Mouse (Mus musculus) midbrain, embryonic 16.5 days (tissue): ENCODE results near the gene Nt5c. TPM values are rescaled to one million over a fixed set of nuclear protein-coding genes. Genes with fewer than 3 reads are reported as not detected.
A peak's percentile ranks its signal among the peaks of the same experiment; 100 is the strongest.
"Not testable (repeated sequence)": the region's sequence is repeated elsewhere in the genome, so short reads cannot be mapped to it uniquely, and the experiment has no call there.

Experiments used
- ATAC-seq: fragments of 200-750 bp; cut with Nextera tagmentation; 2 replicates; pipeline ENCODE4 v1.8.0; 2017; ENCODE audit warnings: moderate TSS enrichment
- H3K27ac ChIP-seq: fragments of 300-500 bp; sonication (generic); 2 replicates; pipeline ENCODE4 v1.5.1; 2014; ENCODE audit warnings: mild to moderate bottlenecking, low read length, mixed read lengths
- H3K27me3 ChIP-seq: fragments of 300-500 bp; sonication (generic); 2 replicates; pipeline ENCODE4 v1.6.1; 2014; ENCODE audit warnings: low read depth, low read length, mixed read lengths; ENCODE audit not compliant: control insufficient read depth, insufficient read depth
- H3K36me3 ChIP-seq: fragments of 300-500 bp; sonication (generic); 2 replicates; pipeline ENCODE4 v1.6.1; 2014; ENCODE audit warnings: mild to moderate bottlenecking, low read length, moderate library complexity, mixed read lengths; ENCODE audit not compliant: control insufficient read depth, insufficient read depth
- H3K4me1 ChIP-seq: fragments of 300-500 bp; sonication (generic); 2 replicates; pipeline ENCODE4 v1.6.1; 2014; ENCODE audit warnings: mild to moderate bottlenecking, low read length, mixed read lengths; ENCODE audit not compliant: control insufficient read depth, insufficient read depth
- H3K4me2 ChIP-seq: fragments of 300-500 bp; sonication (generic); 2 replicates; pipeline ENCODE4 v1.6.1; 2014; ENCODE audit warnings: mild to moderate bottlenecking, low read length, mixed read lengths
- H3K4me3 ChIP-seq: fragments of 300-500 bp; sonication (generic); 2 replicates; pipeline ENCODE4 v1.5.1; 2014; ENCODE audit warnings: low read depth, mild to moderate bottlenecking, low read length, moderate library complexity, mixed read lengths
- H3K9ac ChIP-seq: fragments of 300-500 bp; sonication (generic); 2 replicates; pipeline ENCODE4 v1.6.1; 2014; ENCODE audit warnings: low read depth, low read length, mixed read lengths
- H3K9me3 ChIP-seq: fragments of 300-500 bp; sonication (generic); replicated peaks from 2 replicates; pipeline ENCODE4 v1.6.1; 2014; ENCODE audit warnings: mild to moderate bottlenecking, low read length, mixed read lengths; ENCODE audit not compliant: control insufficient read depth, poor library complexity, severe bottlenecking
- WGBS: fragments of 180-500 bp; shearing (Covaris S2); extraction: QIAGEN DNeasy Blood & Tissue Kit; methylation state at CpG from one replicate; pipeline ENCODE4 v1.1.7; 2014; 5-methylcytosine and 5-hydroxymethylcytosine counted together
- polyA plus RNA-seq: library from polyadenylated mRNA; unstranded; fragments of >200 nt; fragmentation: Nextera tagmentation; extraction: Ambion mirVana; gene quantifications from 2 replicates; pipeline ENCODE4 v1.2.1, GENCODE M21; 2015

Nt5c gene
- polyA plus RNA-seq, 1 experiment from 2014 or later, result 100 TPM

DNA sequence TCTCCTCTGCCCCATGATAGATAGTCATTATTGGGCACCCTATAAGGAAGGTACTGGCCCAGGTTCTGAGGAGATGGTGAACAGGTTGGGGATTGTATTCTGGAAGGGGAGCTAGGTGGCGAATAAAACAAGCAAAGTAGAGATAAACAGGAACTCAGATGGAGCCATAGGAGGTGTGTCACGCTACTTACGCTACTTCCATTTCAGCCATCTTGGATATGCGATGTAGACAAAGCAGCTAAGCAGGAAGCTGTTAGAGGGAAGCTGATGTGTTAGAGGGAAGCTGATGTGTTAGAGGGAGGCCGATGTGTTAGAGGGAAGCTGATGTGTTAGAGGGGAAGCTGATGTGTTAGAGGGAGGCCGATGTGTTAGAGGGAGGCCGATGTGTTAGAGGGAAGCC, 14.3 kb downstream of the Nt5c start:
- not testable (repeated sequence) for H3K27ac ChIP-seq, H3K36me3 ChIP-seq, H3K4me3 ChIP-seq, H3K27me3 ChIP-seq, ATAC-seq, H3K9me3 ChIP-seq
- Histone ChIP-seq H3K4me1 (peaks cover 27% of the 10 kb centered on the region), H3K4me2 (peak overlapping the region; percentile 96; the same call in 1 of the 2 replicates), H3K9ac (0 out of 2 replicates have a peak overlapping the region, but pooled peaks have one; percentile 31)
- WGBS, result 87% methylated on average over 7 of the region's 7 CpGs

GRCm38 (mm10) chr11:115476630-115477029, 15.0 kb downstream of the Nt5c start:
- H3K4me3 ChIP-seq, result not testable (repeated sequence)
- 83% methylated on average over 4 of the region's 4 CpGs for WGBS
- H3K9ac ChIP-seq, result 0 out of 2 replicates have a peak overlapping the region, but pooled peaks have one; percentile 75

GRCm38 (mm10) chr11:115475758-115476237, 15.9 kb downstream of the Nt5c start:
- Histone ChIP-seq H3K9ac (peak overlapping the region; percentile 75), H3K9me3 (no peaks in the 10 kb centered on the region), H3K27ac (peak overlapping the region; percentile 82), H3K4me3 (peak overlapping the region; percentile 93), H3K4me1 (peaks cover 27% of the 10 kb centered on the region), H3K4me2 (peak overlapping the region; percentile 96), H3K27me3 (no peaks in the 10 kb centered on the region), H3K36me3 (no peaks in the 10 kb centered on the region)
- 4% methylated on average over 28 of the region's 28 CpGs for WGBS
- ATAC-seq, result peak; percentile 49

More at GRCm38 (mm10) chr11:115476630-115477029, 15.0 kb downstream of the Nt5c start:
- H3K4me2 ChIP-seq, result peak overlapping the region; percentile 96
- H3K27ac ChIP-seq, H3K9me3 ChIP-seq, H3K27me3 ChIP-seq, ATAC-seq, H3K36me3 ChIP-seq: not testable (repeated sequence)
- H3K4me1 ChIP-seq, result peaks cover 27% of the 10 kb centered on the region

DNA sequence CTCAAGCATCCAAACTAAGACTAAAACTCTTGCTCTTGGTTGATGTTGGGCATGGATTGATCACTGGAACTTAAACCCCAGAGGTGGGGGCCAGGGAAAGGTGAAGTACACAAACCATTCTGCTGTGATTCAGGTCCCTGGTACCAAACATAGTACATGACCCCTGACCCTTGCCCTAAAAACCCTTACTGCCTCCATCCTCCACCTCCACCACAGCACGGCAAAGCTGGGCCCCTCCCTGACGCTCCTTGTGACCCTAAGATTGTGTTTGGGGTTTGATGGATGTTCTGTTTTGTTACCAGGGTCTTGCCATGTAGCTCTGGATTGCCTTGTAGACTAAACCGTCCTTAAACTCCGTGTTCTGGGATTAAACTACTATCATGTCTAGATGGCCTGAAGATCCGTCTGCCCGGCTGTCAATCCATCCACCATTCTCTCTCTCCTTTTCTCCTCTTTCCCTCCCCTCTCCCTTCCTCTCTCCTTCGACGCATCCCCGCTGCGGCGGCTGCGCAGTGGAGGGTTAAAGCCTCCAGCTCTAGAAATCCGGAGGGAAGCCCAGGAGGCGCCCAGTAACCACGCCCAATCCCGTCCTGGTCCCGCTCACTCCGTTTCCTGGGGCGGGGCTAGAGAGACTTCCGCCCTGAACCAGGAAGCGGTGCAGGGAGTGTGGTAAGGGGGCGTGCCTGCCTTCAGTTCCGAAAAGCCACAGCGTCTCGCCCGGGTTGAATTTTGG, 16.5 kb downstream of the Nt5c start, which contains the start of gene Armc7:
Gene Armc7, plus strand, starts transcription at position 643 of the 733 bp plus-strand sequence.
- Histone ChIP-seq H3K4me3 (peak within 1 kb of the TSS; percentile 93), H3K36me3 (no peaks in the 10 kb centered on the region), H3K9me3 (no peaks in the 10 kb centered on the region), H3K9ac (peak within 1 kb of the TSS; percentile 75), H3K27me3 (no peaks in the 10 kb centered on the region), H3K4me1 (peaks cover 27% of the 10 kb centered on the region), H3K4me2 (peak within 1 kb of the TSS; percentile 96), H3K27ac (peak within 1 kb of the TSS; percentile 82)
- 2% methylated on average over 26 of the region's 26 CpGs for WGBS
- peak; percentile 97 for ATAC-seq

GRCm38 (mm10) chr11:115473626-115474275, 17.9 kb downstream of the Nt5c start:
- H3K4me1 ChIP-seq, result peaks cover 27% of the 10 kb centered on the region
- H3K9me3 ChIP-seq, result no peaks in the 10 kb centered on the region
- no peak; the same call in 1 of the 2 replicates for ATAC-seq
- 25% methylated on average over 15 of the region's 15 CpGs for WGBS
- H3K4me2 ChIP-seq, result no peak overlapping the region
- H3K36me3 ChIP-seq, result no peaks in the 10 kb centered on the region
- no peak overlapping the region for H3K9ac ChIP-seq
- H3K4me3 ChIP-seq, result no peak overlapping the region
- no peak overlapping the region for H3K27ac ChIP-seq
- H3K27me3 ChIP-seq, result no peaks in the 10 kb centered on the region

DNA sequence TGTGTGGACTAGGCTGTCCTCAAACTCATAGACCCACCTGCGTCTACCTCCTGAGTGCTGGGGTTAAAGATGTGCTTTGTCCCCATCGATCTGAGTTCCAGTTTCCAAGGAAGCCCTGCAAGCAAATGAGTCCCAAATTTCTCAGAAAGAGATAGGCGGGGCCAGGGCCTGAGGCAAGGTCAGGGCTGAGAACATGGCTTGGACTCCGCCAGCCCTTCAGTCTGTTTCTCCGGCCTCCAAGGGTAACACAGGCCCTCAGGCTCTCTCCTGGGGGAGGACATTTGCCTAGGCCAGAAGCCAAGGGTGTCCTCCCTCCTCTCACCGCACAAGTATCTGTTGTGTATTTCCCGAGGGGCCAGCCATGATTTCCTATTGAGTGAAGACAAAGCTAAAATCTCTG, 19.5 kb downstream of the Nt5c start:
- ATAC-seq, result no peak
- Histone ChIP-seq H3K27ac (no peak overlapping the region), H3K9ac (no peak overlapping the region), H3K36me3 (no peaks in the 10 kb centered on the region), H3K4me3 (no peak overlapping the region), H3K27me3 (no peaks in the 10 kb centered on the region), H3K9me3 (no peaks in the 10 kb centered on the region), H3K4me1 (peaks cover 24% of the 10 kb centered on the region), H3K4me2 (no peak overlapping the region)
- whole genome bisulfite sequencing, result 85% methylated on average over 7 of the region's 7 CpGs

DNA sequence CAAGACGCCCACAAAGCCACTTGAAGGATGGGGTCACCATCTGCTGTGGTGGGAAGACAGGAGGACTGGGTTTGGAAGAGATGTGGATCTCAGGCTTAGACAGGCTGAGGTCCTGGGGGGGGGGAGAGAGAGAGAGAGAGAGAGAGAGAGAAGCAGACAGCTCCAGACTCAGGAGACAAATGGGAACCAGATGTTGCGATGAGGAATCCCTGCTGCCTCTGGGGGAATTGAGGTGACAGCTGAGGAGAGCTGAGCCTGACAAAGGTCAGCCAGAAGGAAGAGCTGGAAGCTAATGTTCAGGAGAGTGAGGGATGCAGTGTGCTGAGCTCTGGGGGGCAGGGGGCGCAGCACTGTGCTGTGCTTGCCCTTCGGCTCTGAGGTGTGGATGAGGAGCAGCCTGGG, 24.4 kb downstream of the Nt5c start:
- Histone ChIP-seq H3K4me1 (no peaks in the 10 kb centered on the region), H3K9ac (0 out of 2 replicates have a peak overlapping the region, but pooled peaks have one; percentile 14), H3K4me2 (no peak overlapping the region), H3K36me3 (no peaks in the 10 kb centered on the region), H3K4me3 (no peak overlapping the region), H3K27ac (no peak overlapping the region), H3K9me3 (no peaks in the 10 kb centered on the region), H3K27me3 (no peaks in the 10 kb centered on the region)
- ATAC-seq, result no peak
- WGBS, result 52% methylated on average over 4 of the region's 4 CpGs

GRCm38 (mm10) chr11:115464851-115465250, 26.8 kb downstream of the Nt5c start:
- H3K27me3 ChIP-seq, result no peaks in the 10 kb centered on the region
- H3K4me2 ChIP-seq, result no peak overlapping the region
- no peaks in the 10 kb centered on the region for H3K36me3 ChIP-seq
- no peak overlapping the region for H3K27ac ChIP-seq
- no peaks in the 10 kb centered on the region for H3K4me1 ChIP-seq
- no peaks in the 10 kb centered on the region for H3K9me3 ChIP-seq
- H3K9ac ChIP-seq, result no peak overlapping the region
- H3K4me3 ChIP-seq, result no peak overlapping the region
- 91% methylated on average over 8 of the region's 8 CpGs for WGBS
- no peak for ATAC-seq

- no peaks in the 10 kb centered on the region for H3K4me1 ChIP-seq
- no peak overlapping the region for H3K9ac ChIP-seq
- no peaks in the 10 kb centered on the region for H3K9me3 ChIP-seq
- no peak overlapping the region for H3K4me2 ChIP-seq
- ATAC-seq, result no peak
- no peaks in the 10 kb centered on the region for H3K36me3 ChIP-seq
- H3K27ac ChIP-seq, result no peak overlapping the region
- no peak overlapping the region for H3K4me3 ChIP-seq
- H3K27me3 ChIP-seq, result no peaks in the 10 kb centered on the region
- WGBS, result 75% methylated on average over 10 of the region's 11 CpGs
Measured at GRCm38 (mm10) chr11:115463397-115463796, 28.3 kb downstream of the Nt5c start.
